Mouse (Mus musculus) spleen, postnatal 0 days (tissue): ENCODE data around the gene Ramp1. TPM values are rescaled to one million over a fixed set of nuclear protein-coding genes. Genes with fewer than 3 reads are reported as not detected.

Experiments
- polyA plus RNA-seq: library from polyadenylated mRNA; unstranded; fragments of >200 nt; fragmentation: Nextera tagmentation; extraction: Ambion mirVana; gene quantifications from 2 replicates; pipeline ENCODE4 v1.2.1, GENCODE M21; 2015

Gene Ramp1
- 17.9 and 22.8 TPM in 2 replicates for polyA plus RNA-seq

GRCm38 (mm10) chr1:91179533-91180173 lies at the start of gene Ramp1:
Ramp1 (plus strand) TSS chr1:91179822.

GRCm38 (mm10) chr1:91144813-91145212 lies 34.8 kb upstream of the Ramp1 start, which contains the start of gene Rbm44:
Rbm44 (plus strand) TSS chr1:91145089.

GRCm38 (mm10) chr1:91249564-91250414 lies 70.2 kb downstream of the Ramp1 start, which contains the start of gene Ube2f:
Ube2f (plus strand) TSS chr1:91250304.

Other genes starting within 250 kb of the Ramp1 start
- gene Prlh, start 226.7 kb upstream of the Ramp1 start, polyA plus RNA-seq, result not detected in 2 replicates
- 0.41 and 0.63 TPM in 2 replicates for gene Rab17, start 210.2 kb upstream of the Ramp1 start, polyA plus RNA-seq
- gene Lrrfip1, start 181.1 kb upstream of the Ramp1 start, polyA plus RNA-seq, result 25.6 and 34.1 TPM in 2 replicates
- 0.65 and 1.8 TPM in 2 replicates for gene Rbm44, start 34.7 kb upstream of the Ramp1 start, polyA plus RNA-seq
- 61.5 and 65.3 TPM in 2 replicates for gene Ube2f, start 70.5 kb downstream of the Ramp1 start, polyA plus RNA-seq
- 19.4 and 20.6 TPM in 2 replicates for gene Scly, start 118.5 kb downstream of the Ramp1 start, polyA plus RNA-seq
- gene Espnl, start 142.3 kb downstream of the Ramp1 start, polyA plus RNA-seq, result 0.05 TPM in 1 of 2 replicates, not detected in the other
- 0.30 and 0.41 TPM in 2 replicates for gene Klhl30, start 171.2 kb downstream of the Ramp1 start, polyA plus RNA-seq
- gene Erfe, start 186.6 kb downstream of the Ramp1 start, polyA plus RNA-seq, result 0.96 and 2.9 TPM in 2 replicates
- gene Ilkap, start 219.0 kb downstream of the Ramp1 start, polyA plus RNA-seq, result 81.5 and 82.0 TPM in 2 replicates
- 23.4 and 31.9 TPM in 2 replicates for gene Hes6, start 234.2 kb downstream of the Ramp1 start, polyA plus RNA-seq